Mouse (Mus musculus) cerebellum, postnatal 36 days (tissue): ENCODE measurements around the gene Btnl10.
A peak's percentile ranks its signal among the peaks of the same experiment; 100 is the strongest.

Source experiments
- DNase-seq, 2 experiments: peaks; one replicate each; pipeline ENCODE4 v3.0.0; 2021 to 2022; ENCODE audit warnings: mixed read lengths in 2 of 2

Gene Btnl10

GRCm38 (mm10) chr11:58959921-58960465, 42.3 kb downstream of the Btnl10 start:
- DNase-seq: peak; percentile 87 to 89

- DNase-seq: no peak
Measured at GRCm38 (mm10) chr11:58961364-58962177, 43.9 kb downstream of the Btnl10 start.

GRCm38 (mm10) chr11:58963543-58963942, 45.8 kb downstream of the Btnl10 start:
- DNase-seq: peak in 1 of 2 experiments; percentile 58

- no peak for DNase-seq
Measured at GRCm38 (mm10) chr11:58964216-58964615, 46.5 kb downstream of the Btnl10 start.

- DNase-seq: no peak
Measured at GRCm38 (mm10) chr11:58965001-58965760, 47.5 kb downstream of the Btnl10 start.

- no peak for DNase-seq
Measured at GRCm38 (mm10) chr11:58967346-58967745, 49.6 kb downstream of the Btnl10 start.

- no peak for DNase-seq
Measured at GRCm38 (mm10) chr11:58968551-58968950, 50.8 kb downstream of the Btnl10 start.

- DNase-seq: no peak
Measured at GRCm38 (mm10) chr11:58969027-58969426, 51.3 kb downstream of the Btnl10 start.

- DNase-seq: no peak
Measured at GRCm38 (mm10) chr11:58969659-58970058, 52.0 kb downstream of the Btnl10 start.

- DNase-seq: no peak
Measured at GRCm38 (mm10) chr11:58970831-58971530, 53.3 kb downstream of the Btnl10 start.

- no peak for DNase-seq
Measured at GRCm38 (mm10) chr11:58971796-58972195, 54.1 kb downstream of the Btnl10 start.

- DNase-seq: no peak
Measured at GRCm38 (mm10) chr11:58974414-58974813, 56.7 kb downstream of the Btnl10 start.
